Mouse (Mus musculus): ENCODE data around the gene Map2k2. TPM values are rescaled to one million over a fixed set of nuclear protein-coding genes. Genes with fewer than 3 reads are reported as not detected.

Gene Map2k2
- polyA plus RNA-seq, 1 experiment from 2014 or later, result 206 TPM

DNA sequence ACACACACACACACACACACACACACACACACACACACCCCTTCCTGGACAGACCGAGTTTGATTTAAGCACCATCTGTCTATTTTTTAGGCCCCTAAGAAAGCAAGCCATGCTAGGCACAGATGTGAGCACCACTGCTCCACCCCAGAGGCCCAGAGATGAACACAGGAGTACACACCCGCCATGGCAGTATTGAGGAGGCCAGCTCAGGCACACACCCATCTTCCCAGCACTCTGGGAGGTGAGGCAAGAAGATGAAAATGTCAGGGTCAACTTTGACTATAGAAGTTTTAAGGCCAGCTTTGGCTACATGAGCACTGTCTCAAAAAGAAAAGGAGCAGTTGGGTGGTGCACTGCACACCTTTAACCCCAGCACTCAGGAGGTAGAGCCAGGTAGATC lies 17.2 kb downstream of the Map2k2 start:
- H3K36me3 ChIP-seq (replicated peaks), result peaks cover 71% of the 10 kb centered on the region

DNA sequence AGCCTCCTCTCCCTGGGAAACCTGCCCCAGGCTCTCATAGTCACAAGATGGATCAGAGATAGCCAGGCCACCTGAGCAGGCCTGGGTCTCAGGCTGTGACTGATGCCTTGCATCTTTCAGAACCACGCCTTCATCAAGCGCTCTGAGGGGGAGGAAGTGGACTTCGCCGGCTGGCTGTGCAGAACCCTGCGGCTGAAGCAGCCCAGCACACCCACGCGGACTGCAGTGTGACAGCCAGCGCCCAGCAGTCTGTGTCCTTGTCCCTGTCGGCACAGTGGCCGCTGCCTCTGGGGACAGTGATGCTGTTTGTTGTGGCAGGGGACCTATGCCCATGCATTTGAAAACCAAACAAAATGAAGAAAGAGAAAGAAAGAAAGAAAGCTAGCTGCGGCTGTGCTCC lies 17.8 kb downstream of the Map2k2 start:
- H3K27me3 ChIP-seq (ENCODE audit: poor library complexity, severe bottlenecking), result peaks cover 14% of the 10 kb centered on the region
- no peak for DNase-seq (ENCODE audit: extremely low spot score, low spot score)
- no peaks in the 10 kb centered on the region for H3K9me3 ChIP-seq
- no peak overlapping the region for H3K4me3 ChIP-seq
- 87% methylated on average over 11 of the region's 11 CpGs for WGBS
- H3K36me3 ChIP-seq (replicated peaks), result peaks cover 65% of the 10 kb centered on the region
- H3K27ac ChIP-seq, result no peak overlapping the region
- peaks cover 12% of the 10 kb centered on the region for H3K4me1 ChIP-seq

More for the DNA sequence above, 17.2 kb downstream of the Map2k2 start:
- H3K4me3 ChIP-seq, result no peak overlapping the region
- H3K4me1 ChIP-seq, result peaks cover 7% of the 10 kb centered on the region
- no peak overlapping the region for H3K27ac ChIP-seq
- no peaks in the 10 kb centered on the region for H3K9me3 ChIP-seq
- H3K27me3 ChIP-seq (ENCODE audit: poor library complexity, severe bottlenecking), result peaks cover 8% of the 10 kb centered on the region
- no peak for DNase-seq (ENCODE audit: extremely low spot score, low spot score)
- WGBS, result 86% methylated on average over 2 of the region's 2 CpGs

DNA sequence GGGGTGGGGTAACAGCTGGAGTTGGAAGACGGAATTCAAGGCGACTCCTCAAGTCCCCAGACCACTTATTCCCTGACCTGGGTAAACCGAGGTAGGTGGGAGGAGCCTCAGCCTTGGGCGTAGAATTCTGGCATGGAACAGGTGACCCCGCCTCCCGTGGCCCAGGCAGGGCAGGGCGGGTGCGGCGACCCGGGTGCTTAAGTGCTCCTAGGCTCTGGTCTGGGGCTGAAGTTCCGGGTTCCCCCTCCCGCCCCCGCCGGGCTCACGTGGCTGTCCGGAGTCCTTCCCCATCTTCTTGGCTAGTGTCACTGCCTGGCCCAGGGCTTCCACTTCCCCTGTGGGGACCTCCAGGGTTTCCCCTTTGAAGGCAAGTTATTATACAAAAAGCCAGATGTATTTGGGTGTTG lies 28.5 kb downstream of the Map2k2 start:
- Histone ChIP-seq H3K27ac (no peak overlapping the region), H3K4me3 (peak overlapping the region; percentile 91), H3K4me1 (peaks cover 47% of the 10 kb centered on the region), H3K27me3 (ENCODE audit: poor library complexity, severe bottlenecking) (peaks cover 59% of the 10 kb centered on the region), H3K9me3 (no peaks in the 10 kb centered on the region), H3K36me3 (replicated peaks) (no peaks in the 10 kb centered on the region)
- WGBS, result 2% methylated on average over 16 of the region's 16 CpGs
- DNase-seq (ENCODE audit: extremely low spot score, low spot score), result no peak

DNA sequence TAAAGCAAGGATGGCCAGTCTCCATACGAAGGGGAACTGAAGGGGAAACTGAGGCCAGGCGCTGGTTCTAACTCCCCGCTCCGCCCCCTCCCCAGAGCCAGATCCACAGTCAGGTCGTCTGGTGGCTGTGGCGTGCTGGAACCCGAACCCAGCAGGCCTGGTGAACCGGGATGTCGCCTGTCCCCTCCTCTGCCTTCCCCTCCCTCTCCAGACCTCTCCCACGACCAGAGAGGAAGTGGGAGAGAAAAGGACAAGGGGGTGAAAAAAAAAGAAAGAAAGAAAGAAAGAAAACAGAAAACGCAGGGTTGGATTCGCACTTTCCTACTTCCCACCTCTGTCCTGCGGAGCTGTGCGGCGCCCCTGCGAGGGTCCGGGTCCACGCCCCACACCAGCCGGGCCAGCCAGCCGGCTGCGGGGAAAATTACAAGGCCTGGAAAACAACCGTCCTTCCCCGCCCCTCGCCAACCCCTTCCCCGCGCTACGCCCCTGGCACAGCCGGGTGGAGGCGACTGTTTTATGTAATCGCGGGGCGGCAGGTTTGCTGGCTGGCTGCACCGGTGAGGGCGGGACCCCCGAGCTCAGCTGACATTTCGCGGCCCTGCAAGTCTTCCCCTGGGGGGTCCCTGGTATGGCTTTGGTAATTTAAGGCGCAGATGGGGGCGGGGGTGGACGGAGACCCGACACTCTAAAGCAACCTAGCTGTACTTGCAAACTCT lies 29.4 kb downstream of the Map2k2 start, which contains the start of gene Zbtb7a:
TSS of gene Zbtb7a (plus strand) at position 255 of the 716 bp plus-strand sequence.
- peak; percentile 60 for DNase-seq (ENCODE audit: extremely low spot score, low spot score)
- 2% methylated on average over 41 of the region's 41 CpGs for WGBS
- Histone ChIP-seq H3K27me3 (ENCODE audit: poor library complexity, severe bottlenecking) (peaks cover 49% of the 10 kb centered on the region), H3K36me3 (replicated peaks) (no peaks in the 10 kb centered on the region), H3K4me1 (peaks cover 47% of the 10 kb centered on the region), H3K4me3 (peak within 1 kb of the TSS; percentile 91), H3K27ac (peak within 1 kb of the TSS; percentile 97), H3K9me3 (no peaks in the 10 kb centered on the region)

DNA sequence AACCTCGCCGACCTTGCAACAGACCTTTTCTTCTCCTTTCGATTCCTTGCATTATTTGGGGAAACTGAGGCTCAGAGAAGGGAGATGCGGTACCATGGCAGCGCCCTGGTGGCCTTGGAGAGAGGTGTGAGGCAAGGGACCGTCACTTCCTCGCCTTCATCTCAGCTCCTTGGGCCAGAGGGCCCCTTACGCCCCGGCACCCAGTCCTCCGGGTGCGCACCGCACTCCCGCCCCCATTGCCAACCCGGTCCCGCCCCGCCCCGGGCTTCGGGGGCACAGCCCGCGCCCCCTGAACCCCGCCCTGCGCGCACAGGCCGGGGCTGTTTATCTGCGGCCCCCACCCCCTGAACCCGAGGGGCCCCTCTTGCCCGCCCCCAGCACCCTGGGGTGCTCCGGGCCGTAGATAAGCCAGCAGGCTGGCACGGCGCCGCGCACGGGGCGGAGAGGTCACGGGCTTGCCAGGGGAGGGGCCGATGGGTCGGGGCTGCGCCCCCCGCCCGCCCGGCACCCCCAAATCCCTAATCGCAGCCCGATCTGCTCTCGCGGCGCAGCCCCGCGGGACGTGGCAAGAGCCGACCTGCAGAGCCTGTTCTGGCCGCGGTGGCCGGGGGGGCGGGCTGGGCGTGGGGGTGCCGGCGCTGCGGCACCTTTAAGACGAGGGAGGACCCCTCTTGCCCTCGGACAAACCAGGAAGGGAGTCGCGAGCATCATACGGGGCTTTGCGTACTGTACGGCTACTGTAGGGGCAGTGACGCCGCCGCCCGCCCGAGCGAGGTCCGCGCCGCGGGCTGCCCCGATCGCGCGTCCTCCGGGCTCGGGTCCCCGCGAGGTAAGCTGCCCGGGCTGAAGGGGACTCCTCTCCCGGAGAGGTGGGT lies 30.4 kb downstream of the Map2k2 start:
- peak overlapping the region; percentile 97 for H3K27ac ChIP-seq
- H3K4me3 ChIP-seq, result peak overlapping the region; percentile 91
- peaks cover 4% of the 10 kb centered on the region; the same call in 1 of the 2 replicates for H3K36me3 ChIP-seq (replicated peaks)
- H3K27me3 ChIP-seq (ENCODE audit: poor library complexity, severe bottlenecking), result peaks cover 40% of the 10 kb centered on the region
- peak; percentile 68 for DNase-seq (ENCODE audit: extremely low spot score, low spot score)
- H3K4me1 ChIP-seq, result peaks cover 57% of the 10 kb centered on the region
- H3K9me3 ChIP-seq, result no peaks in the 10 kb centered on the region
- WGBS, result under 1% methylated on average over 86 of the region's 86 CpGs

DNA sequence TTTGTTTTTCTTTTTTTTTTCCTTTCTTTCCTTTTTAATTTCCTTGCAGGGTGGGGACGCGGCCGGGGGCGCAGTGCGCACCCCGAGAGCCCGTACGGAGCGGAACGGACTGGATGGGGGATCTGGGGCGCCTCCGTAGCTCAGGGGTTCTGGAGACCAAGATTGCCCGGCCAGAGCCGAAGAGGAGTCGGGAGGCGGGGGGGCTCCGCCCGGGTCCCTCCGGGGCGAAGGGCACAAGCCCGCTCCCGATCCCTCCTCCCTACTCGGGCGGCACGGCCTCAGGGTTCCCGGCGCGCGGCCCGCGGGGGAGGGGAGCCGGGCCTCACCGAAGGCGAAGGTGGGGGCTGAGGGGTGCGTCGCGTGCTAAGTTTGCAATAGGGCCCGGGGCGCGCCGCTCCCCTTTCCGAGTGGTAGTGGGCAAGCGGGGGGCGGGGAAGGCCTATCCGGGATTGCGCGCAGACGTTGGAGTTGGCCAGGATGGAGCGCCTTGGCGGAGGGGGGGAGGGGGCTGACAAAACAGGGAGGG lies 31.1 kb downstream of the Map2k2 start:
- H3K4me1 ChIP-seq, result peaks cover 64% of the 10 kb centered on the region
- peak overlapping the region; percentile 91 for H3K4me3 ChIP-seq
- 1% methylated on average over 49 of the region's 50 CpGs for WGBS
- DNase-seq (ENCODE audit: extremely low spot score, low spot score), result peak; percentile 83
- H3K27ac ChIP-seq, result peak overlapping the region; percentile 97
- peaks cover 36% of the 10 kb centered on the region for H3K27me3 ChIP-seq (ENCODE audit: poor library complexity, severe bottlenecking)
- H3K36me3 ChIP-seq (replicated peaks), result peaks cover 4% of the 10 kb centered on the region
- H3K9me3 ChIP-seq, result no peaks in the 10 kb centered on the region

DNA sequence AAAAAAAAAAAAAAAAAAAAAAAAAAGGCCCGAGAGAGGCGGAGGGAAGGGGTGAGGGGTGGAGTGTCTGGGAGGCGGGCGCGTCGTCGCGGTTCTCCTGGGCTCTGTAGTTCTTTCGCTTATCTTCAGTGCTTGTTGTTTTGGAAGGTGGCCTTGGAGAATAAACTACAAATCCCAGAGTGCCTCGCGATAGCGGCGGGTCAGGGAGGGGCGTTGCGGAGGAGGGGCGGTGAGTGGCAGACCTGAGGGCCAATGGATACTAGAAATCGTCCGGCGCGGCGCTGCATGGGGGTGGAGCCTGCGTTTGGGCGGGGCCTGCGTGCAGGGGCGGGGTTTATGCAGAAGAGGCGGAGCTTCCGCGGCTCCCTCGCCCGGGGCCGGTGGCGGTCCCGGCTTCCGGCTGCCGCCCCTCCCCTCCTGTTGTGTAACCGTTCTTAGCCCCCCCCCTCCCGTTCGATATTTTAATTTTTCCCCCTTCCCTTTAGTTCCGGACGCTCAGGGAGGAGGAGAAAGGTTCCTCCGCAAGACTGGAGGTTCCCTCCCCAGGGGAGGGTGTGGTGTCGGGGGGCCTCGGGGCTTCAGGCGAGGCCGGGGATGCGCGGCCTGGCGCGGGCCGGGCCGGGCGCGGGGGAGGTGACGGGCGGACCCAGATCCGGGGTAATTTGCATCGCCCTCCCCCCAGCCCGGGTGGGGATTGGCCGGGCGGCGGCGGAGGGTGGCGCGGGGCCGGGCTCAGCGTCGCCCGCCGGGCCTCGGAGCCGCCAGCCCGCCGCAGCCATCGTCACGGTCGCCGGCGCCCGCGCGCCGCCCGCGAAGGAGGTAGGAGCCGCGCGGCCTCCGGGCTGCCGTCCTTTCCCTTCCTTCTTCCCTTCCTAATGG lies 31.8 kb downstream of the Map2k2 start:
- Histone ChIP-seq H3K4me1 (peaks cover 71% of the 10 kb centered on the region), H3K27me3 (ENCODE audit: poor library complexity, severe bottlenecking) (peaks cover 36% of the 10 kb centered on the region), H3K27ac (peak overlapping the region; percentile 97), H3K36me3 (replicated peaks) (peaks cover 7% of the 10 kb centered on the region), H3K9me3 (no peaks in the 10 kb centered on the region), H3K4me3 (peak overlapping the region; percentile 91)
- WGBS, result under 1% methylated on average over 81 of the region's 89 CpGs
- peak; percentile 100 for DNase-seq (ENCODE audit: extremely low spot score, low spot score)

DNA sequence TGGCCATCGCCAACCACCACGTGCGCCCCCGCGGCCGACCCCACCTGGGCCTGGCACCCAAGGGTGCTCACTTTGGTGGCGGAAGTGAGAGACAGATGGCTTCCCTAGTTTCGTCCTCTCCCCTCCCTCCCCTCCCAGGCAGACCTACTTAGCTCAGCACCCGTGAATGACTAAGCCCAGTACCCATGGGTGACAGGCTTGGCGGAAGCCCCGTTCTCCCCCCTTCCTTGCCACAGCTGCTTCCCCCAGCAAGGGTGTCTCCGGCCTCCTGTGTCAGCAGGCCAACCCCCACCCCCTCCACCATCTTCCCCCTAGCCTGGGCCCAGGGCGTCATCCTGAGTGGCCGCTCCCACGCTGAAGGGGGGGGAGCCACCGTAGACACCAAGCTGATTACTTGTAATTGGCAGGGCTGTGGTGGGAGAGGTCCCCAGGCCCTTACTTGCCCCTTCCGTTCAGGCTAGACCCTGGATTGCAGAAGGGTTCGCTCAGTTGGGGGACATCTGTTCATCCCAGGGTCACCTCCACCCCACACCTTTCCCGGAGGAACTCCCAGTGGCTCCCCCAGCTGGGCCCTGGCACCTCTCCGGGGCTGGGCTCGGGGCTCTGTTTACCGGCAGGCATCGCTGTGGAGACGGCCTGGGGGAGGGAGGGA lies 32.5 kb downstream of the Map2k2 start:
- Histone ChIP-seq H3K4me3 (peak overlapping the region; percentile 91), H3K36me3 (replicated peaks) (peaks cover 15% of the 10 kb centered on the region), H3K9me3 (no peaks in the 10 kb centered on the region), H3K27me3 (ENCODE audit: poor library complexity, severe bottlenecking) (peaks cover 29% of the 10 kb centered on the region), H3K4me1 (peaks cover 78% of the 10 kb centered on the region), H3K27ac (peak overlapping the region; percentile 97)
- DNase-seq (ENCODE audit: extremely low spot score, low spot score), result peak; percentile 53
- WGBS, result 2% methylated on average over 23 of the region's 24 CpGs

DNA sequence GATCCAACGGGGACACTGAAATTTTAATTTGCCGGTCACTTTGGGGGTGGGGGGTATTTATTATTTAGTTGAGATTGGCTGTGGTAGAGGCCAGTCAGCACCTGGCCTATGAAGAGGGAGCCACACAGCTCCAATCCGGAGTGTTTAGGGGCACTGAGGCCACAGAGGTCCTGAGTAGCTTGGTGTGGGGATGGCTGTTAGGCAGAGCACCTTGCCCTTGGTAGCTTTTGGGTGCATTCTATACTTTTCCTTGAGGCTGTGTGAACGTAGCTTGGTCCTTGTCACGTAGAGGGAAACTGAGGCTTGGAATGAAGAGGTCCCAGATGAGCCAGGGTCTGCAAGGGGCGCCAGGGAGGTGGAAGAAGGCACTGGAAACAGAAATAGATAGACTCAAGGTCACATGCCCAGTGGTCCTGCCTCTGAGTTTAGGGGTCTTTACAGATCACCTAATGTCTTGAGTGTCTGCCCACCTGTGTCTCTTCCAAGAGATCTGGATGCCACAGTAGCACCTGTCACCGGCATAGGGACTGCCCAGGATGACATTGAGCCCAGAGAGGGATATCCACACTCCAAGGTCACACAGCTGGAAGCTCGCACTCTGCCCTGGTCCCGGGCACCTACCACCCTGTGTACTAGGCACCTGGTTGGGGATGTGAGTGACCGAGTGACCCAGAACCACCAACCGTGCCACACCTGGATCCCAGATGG lies 33.3 kb downstream of the Map2k2 start:
- Histone ChIP-seq H3K4me3 (peak overlapping the region; percentile 91), H3K27me3 (ENCODE audit: poor library complexity, severe bottlenecking) (peaks cover 22% of the 10 kb centered on the region), H3K27ac (peak overlapping the region; percentile 97), H3K9me3 (0 out of 2 replicates have a peak, but pooled peaks cover 6% of the 10 kb centered on the region), H3K36me3 (replicated peaks) (peaks cover 22% of the 10 kb centered on the region), H3K4me1 (peaks cover 75% of the 10 kb centered on the region)
- WGBS, result 65% methylated on average over 11 of the region's 11 CpGs
- DNase-seq (ENCODE audit: extremely low spot score, low spot score), result no peak

DNA sequence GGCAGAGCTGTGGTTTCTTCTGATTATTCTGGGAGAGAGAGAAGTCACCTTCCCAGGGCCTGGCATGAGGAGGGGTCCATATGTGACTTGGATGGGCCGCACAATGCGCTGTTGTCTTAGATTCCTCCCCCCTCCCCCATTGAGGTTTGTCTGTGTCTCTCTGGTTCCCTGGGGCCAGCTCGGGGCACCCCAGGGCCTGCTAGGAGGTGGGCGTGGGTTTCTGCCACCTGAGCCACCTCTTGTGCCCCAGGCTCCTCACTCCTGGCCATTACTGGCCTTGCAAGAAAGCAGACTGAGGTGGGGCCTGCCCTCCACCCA lies 33.8 kb downstream of the Map2k2 start:
- no peak for DNase-seq (ENCODE audit: extremely low spot score, low spot score)
- Histone ChIP-seq H3K27ac (peak overlapping the region; percentile 97), H3K4me1 (peaks cover 70% of the 10 kb centered on the region), H3K4me3 (peak overlapping the region; percentile 91), H3K27me3 (ENCODE audit: poor library complexity, severe bottlenecking) (peaks cover 17% of the 10 kb centered on the region), H3K36me3 (replicated peaks) (peaks cover 27% of the 10 kb centered on the region), H3K9me3 (0 out of 2 replicates have a peak, but pooled peaks cover 7% of the 10 kb centered on the region)
- 63% methylated on average over 4 of the region's 4 CpGs for WGBS

DNA sequence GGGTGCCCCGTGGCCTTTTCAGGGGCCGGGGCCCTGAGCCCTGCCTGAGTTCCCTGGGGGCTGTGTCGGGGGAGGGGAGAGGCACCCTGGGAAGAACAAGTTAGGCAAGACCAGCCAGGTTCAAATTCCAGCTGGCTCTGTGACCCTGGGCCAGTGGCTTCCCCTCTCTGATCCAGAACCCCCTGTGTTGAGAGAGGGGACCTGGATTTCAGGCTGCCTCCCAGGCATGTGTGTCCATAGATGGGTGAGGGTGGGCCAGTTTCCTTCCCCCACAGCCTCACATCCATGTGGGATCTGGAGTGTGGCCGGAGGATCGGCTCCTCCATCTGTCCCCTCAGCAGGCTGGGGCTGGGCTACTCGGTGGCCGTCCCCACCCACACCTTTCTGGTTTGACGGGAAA lies 34.3 kb downstream of the Map2k2 start:
- H3K27me3 ChIP-seq (ENCODE audit: poor library complexity, severe bottlenecking), result peaks cover 12% of the 10 kb centered on the region
- H3K36me3 ChIP-seq (replicated peaks), result peaks cover 32% of the 10 kb centered on the region
- 53% methylated on average over 8 of the region's 8 CpGs for WGBS
- H3K9me3 ChIP-seq, result 0 out of 2 replicates have a peak, but pooled peaks cover 7% of the 10 kb centered on the region
- H3K4me3 ChIP-seq, result peak overlapping the region; percentile 91; the same call in 1 of the 2 replicates
- no peak for DNase-seq (ENCODE audit: extremely low spot score, low spot score)
- H3K27ac ChIP-seq, result peak overlapping the region; percentile 97
- H3K4me1 ChIP-seq, result peaks cover 66% of the 10 kb centered on the region
